Mouse (Mus musculus) MEL (cell line): ENCODE measurements at regions not wholly inside any gene's neighbourhood (a gene's known extent, or its start where the extent isn't known, plus 50 kb on each side); places are given as distances from the start of the nearest gene placed in this dataset.
"Not testable (repeated sequence)": the region's sequence is repeated elsewhere in the genome, so short reads cannot be mapped to it uniquely, and the experiment has no call there.

ENCODE experiments used
- DNase-seq: peaks from one replicate; pipeline ENCODE4 v3.0.0; 2011; ENCODE audit warnings: low read depth, low spot score
- H3K27ac ChIP-seq: 2 replicates; pipeline ENCODE4 v1.5.1; 2012; ENCODE audit warnings: low read depth, mild to moderate bottlenecking, control low read depth, low read length, moderate library complexity; ENCODE audit not compliant: control insufficient read depth
- H3K27me3 ChIP-seq, 2 experiments: fragments of 150-350 bp in 1 of 2; sonication (generic) in 1 of 2; 2 replicates each; pipeline ENCODE4 v1.6.1; 2012; ENCODE audit warnings: low read length in 2 of 2, mild to moderate bottlenecking in 2 of 2, improper control_type of control experiment in 1 of 2, moderate library complexity in 1 of 2; ENCODE audit not compliant: insufficient read depth in 2 of 2, control insufficient read depth in 1 of 2
- H3K36me3 ChIP-seq, 2 experiments: 2 replicates each; pipeline ENCODE4 v1.6.1; 2012 to 2014; ENCODE audit warnings: low read length in 2 of 2, improper control_type of control experiment in 1 of 2, inconsistent platforms in 1 of 2, mild to moderate bottlenecking in 1 of 2; ENCODE audit not compliant: insufficient read depth in 2 of 2, control insufficient read depth in 1 of 2
- H3K4me1 ChIP-seq, 2 experiments: fragments of 150-350 bp in 1 of 2; sonication (generic) in 1 of 2; 2 replicates each; pipeline ENCODE4 v1.6.1; 2012; ENCODE audit warnings: low read length in 2 of 2, improper control_type of control experiment in 1 of 2, mild to moderate bottlenecking in 1 of 2; ENCODE audit not compliant: insufficient read depth in 2 of 2, control insufficient read depth in 1 of 2
- H3K4me3 ChIP-seq, 2 experiments: fragments of 150-350 bp in 1 of 2; sonication (generic) in 1 of 2; 2 replicates each; pipeline ENCODE4 v1.5.1; 2012; ENCODE audit warnings: low read depth in 2 of 2, low read length in 2 of 2, mild to moderate bottlenecking in 2 of 2, moderate library complexity in 2 of 2, control low read depth in 1 of 2, improper control_type of control experiment in 1 of 2; ENCODE audit not compliant: control insufficient read depth in 1 of 2, insufficient read depth in 1 of 2
- H3K79me2 ChIP-seq: 2 replicates; pipeline ENCODE4 v1.6.1; 2012; ENCODE audit warnings: mild to moderate bottlenecking, low read length, moderate library complexity; ENCODE audit not compliant: control insufficient read depth, poor library complexity, insufficient read depth
- H3K9ac ChIP-seq: 2 replicates; pipeline ENCODE4 v1.6.1; 2012; ENCODE audit warnings: low read depth, mild to moderate bottlenecking, control low read depth, low read length, moderate library complexity; ENCODE audit not compliant: control insufficient read depth, poor library complexity, severe bottlenecking
- H3K9me3 ChIP-seq: fragments of 150-350 bp; sonication (generic); replicated peaks from 2 replicates; pipeline ENCODE4 v1.6.1; 2012; ENCODE audit warnings: mild to moderate bottlenecking, low read length, improper control_type of control experiment, moderate library complexity; ENCODE audit not compliant: insufficient read depth
- E2F4 ChIP-seq: IDR thresholded peaks from 2 replicates; pipeline ENCODE4 v1.6.1; 2011; ENCODE audit warnings: low read depth, low read length, improper control_type of control experiment, borderline replicate concordance
- EP300 ChIP-seq, 2 experiments: IDR thresholded peaks; 2 replicates each; pipeline ENCODE4 v1.6.1; 2011; ENCODE audit warnings: improper control_type of control experiment in 2 of 2, low read length in 2 of 2, low read depth in 1 of 2, mild to moderate bottlenecking in 1 of 2
- ETS1 ChIP-seq: IDR thresholded peaks from 2 replicates; pipeline ENCODE4 v1.6.1; 2012; ENCODE audit warnings: low read depth, mild to moderate bottlenecking, inconsistent platforms, low read length, improper control_type of control experiment, moderate library complexity
- GATA1 ChIP-seq: IDR thresholded peaks from 2 replicates; pipeline ENCODE4 v1.6.1; 2011; ENCODE audit warnings: low read depth, low read length, improper control_type of control experiment
- MAZ ChIP-seq: IDR thresholded peaks from 2 replicates; pipeline ENCODE4 v1.6.1; 2012; ENCODE audit warnings: low read depth, mild to moderate bottlenecking, inconsistent platforms, low read length, improper control_type of control experiment
- MYC ChIP-seq: IDR thresholded peaks from 2 replicates; pipeline ENCODE4 v1.6.1; 2011; ENCODE audit warnings: low read depth, mild to moderate bottlenecking, low read length, improper control_type of control experiment, moderate library complexity
- NELFE ChIP-seq: IDR thresholded peaks from 2 replicates; pipeline ENCODE4 v1.6.1; 2011; ENCODE audit warnings: low read depth, low read length, improper control_type of control experiment
- NRF1 ChIP-seq: IDR thresholded peaks from 2 replicates; pipeline ENCODE4 v1.6.1; 2014; ENCODE audit warnings: low read depth, mild to moderate bottlenecking, inconsistent platforms, low read length, improper control_type of control experiment, moderate library complexity; ENCODE audit not compliant: poor library complexity, insufficient read depth, severe bottlenecking
- POLR2AphosphoS2 ChIP-seq: IDR thresholded peaks from 2 replicates; pipeline ENCODE4 v1.6.1; 2011; ENCODE audit warnings: low read length, improper control_type of control experiment
- POLR2AphosphoS5 ChIP-seq: IDR thresholded peaks from 2 replicates; pipeline ENCODE4 v1.6.1; 2012; ENCODE audit warnings: low read depth, borderline replicate concordance, mild to moderate bottlenecking, inconsistent platforms, low read length, moderate library complexity, mixed read lengths
- RAD21 ChIP-seq: IDR thresholded peaks from 2 replicates; pipeline ENCODE4 v1.6.1; 2011; ENCODE audit warnings: mild to moderate bottlenecking, low read depth, low read length, improper control_type of control experiment
- RCOR1 ChIP-seq: IDR thresholded peaks from 2 replicates; pipeline ENCODE4 v1.6.1; 2012; ENCODE audit warnings: low read depth, mild to moderate bottlenecking, inconsistent platforms, low read length, improper control_type of control experiment
- SIN3A ChIP-seq: IDR thresholded peaks from 2 replicates; pipeline ENCODE4 v1.6.1; 2012; ENCODE audit warnings: low read length, improper control_type of control experiment, inconsistent platforms
- SMC3 ChIP-seq: IDR thresholded peaks from 2 replicates; pipeline ENCODE4 v1.6.1; 2011; ENCODE audit warnings: low read depth, low read length, improper control_type of control experiment
- USF1 ChIP-seq: IDR thresholded peaks from 2 replicates; pipeline ENCODE4 v1.6.1; 2014; ENCODE audit warnings: low read depth, mild to moderate bottlenecking, inconsistent platforms, low read length, improper control_type of control experiment, moderate library complexity
- ZKSCAN1 ChIP-seq: IDR thresholded peaks from 2 replicates; pipeline ENCODE4 v1.6.1; 2012; ENCODE audit warnings: low read depth, mild to moderate bottlenecking, inconsistent platforms, low read length, improper control_type of control experiment, moderate library complexity
- ZMIZ1 ChIP-seq: IDR thresholded peaks from 2 replicates; pipeline ENCODE4 v1.6.1; 2012; ENCODE audit warnings: low read depth, mild to moderate bottlenecking, inconsistent platforms, low read length, improper control_type of control experiment, moderate library complexity

- no peak for DNase-seq
- no peak overlapping the region for H3K4me3 ChIP-seq
- no peak overlapping the region for H3K9ac ChIP-seq
- no peaks in the 10 kb centered on the region for H3K36me3 ChIP-seq
- no peaks in the 10 kb centered on the region for H3K4me1 ChIP-seq
- no peaks in the 10 kb centered on the region for H3K79me2 ChIP-seq
- H3K9me3 ChIP-seq, result no peaks in the 10 kb centered on the region
- no peaks in the 10 kb centered on the region; a peak in 1 of 4 replicates for H3K27me3 ChIP-seq
- TF ChIP-seq RCOR1 (no peak), MYC (no peak), ZKSCAN1 (no peak), SIN3A (no peak), NELFE (no peak), POLR2AphosphoS5 (no peak), USF1 (no peak), NRF1 (no peak), RAD21 (no peak), GATA1 (no peak), E2F4 (no peak), ZMIZ1 (no peak)
- no peak overlapping the region for H3K27ac ChIP-seq
Observed at GRCm38 (mm10) chr5:100279474-100279873, 119.9 kb upstream of the Tmem150c start.

GRCm38 (mm10) chr5:100274674-100275073 is 115.1 kb upstream of the Tmem150c start:
- Histone ChIP-seq H3K9me3 (no peaks in the 10 kb centered on the region), H3K4me3 (no peak overlapping the region), H3K4me1 (peaks cover 0 to 5% of the 10 kb centered on the region in 2 experiments; a peak in 1 of 4 replicates), H3K79me2 (no peaks in the 10 kb centered on the region), H3K27me3 (no peaks in the 10 kb centered on the region), H3K27ac (no peak overlapping the region), H3K9ac (no peak overlapping the region), H3K36me3 (no peaks in the 10 kb centered on the region)
- TF ChIP-seq ETS1 (no peak), SMC3 (no peak), NELFE (no peak), POLR2AphosphoS2 (no peak), RAD21 (no peak)
- no peak for DNase-seq

GRCm38 (mm10) chr5:100271975-100272374 is 112.4 kb upstream of the Tmem150c start:
- TF ChIP-seq EP300 (IDR thresholded peaks at IDR 0.05; ENCODE audit: low read depth in 1 of 2, low read length in 2 of 2), result peak; percentile 44 to 61
- TF ChIP-seq MAZ, result 0 out of 2 replicates have a peak, but pooled peaks have one; percentile 33
- TF ChIP-seq GATA1, result 0 out of 2 replicates have a peak, but pooled peaks have one; percentile 6
- 0 out of 2 replicates have a peak, but pooled peaks have one; percentile 42 for TF ChIP-seq ETS1
- TF ChIP-seq, all 39 proteins: peak for 4; not testable (repeated sequence) for 35
- H3K27me3 ChIP-seq, H3K36me3 ChIP-seq, H3K79me2 ChIP-seq, H3K9me3 ChIP-seq, H3K9ac ChIP-seq, H3K4me3 ChIP-seq, H3K4me1 ChIP-seq: not testable (repeated sequence)
- peak overlapping the region; percentile 30; the same call in 1 of the 2 replicates for H3K27ac ChIP-seq
- peak; percentile 77 for DNase-seq
